Mouse (Mus musculus) MEL (cell line): Measurements from ENCODE around the gene Cops2. TPM values are rescaled to one million over a fixed set of nuclear protein-coding genes. Genes with fewer than 3 reads are reported as not detected.

Experiments used
- DNase-seq: peaks from one replicate; pipeline ENCODE4 v3.0.0; 2011; ENCODE audit warnings: low read depth, low spot score
- H3K27ac ChIP-seq: 2 replicates; pipeline ENCODE4 v1.5.1; 2012; ENCODE audit warnings: low read depth, mild to moderate bottlenecking, control low read depth, low read length, moderate library complexity; ENCODE audit not compliant: control insufficient read depth
- H3K27me3 ChIP-seq, 2 experiments: fragments of 150-350 bp in 1 of 2; sonication (generic) in 1 of 2; 2 replicates each; pipeline ENCODE4 v1.6.1; 2012; ENCODE audit warnings: low read length in 2 of 2, mild to moderate bottlenecking in 2 of 2, improper control_type of control experiment in 1 of 2, moderate library complexity in 1 of 2; ENCODE audit not compliant: insufficient read depth in 2 of 2, control insufficient read depth in 1 of 2
- H3K36me3 ChIP-seq, 2 experiments: 2 replicates each; pipeline ENCODE4 v1.6.1; 2012 to 2014; ENCODE audit warnings: low read length in 2 of 2, improper control_type of control experiment in 1 of 2, inconsistent platforms in 1 of 2, mild to moderate bottlenecking in 1 of 2; ENCODE audit not compliant: insufficient read depth in 2 of 2, control insufficient read depth in 1 of 2
- H3K4me1 ChIP-seq, 2 experiments: fragments of 150-350 bp in 1 of 2; sonication (generic) in 1 of 2; 2 replicates each; pipeline ENCODE4 v1.6.1; 2012; ENCODE audit warnings: low read length in 2 of 2, improper control_type of control experiment in 1 of 2, mild to moderate bottlenecking in 1 of 2; ENCODE audit not compliant: insufficient read depth in 2 of 2, control insufficient read depth in 1 of 2
- H3K4me3 ChIP-seq, 2 experiments: fragments of 150-350 bp in 1 of 2; sonication (generic) in 1 of 2; 2 replicates each; pipeline ENCODE4 v1.5.1; 2012; ENCODE audit warnings: low read depth in 2 of 2, low read length in 2 of 2, mild to moderate bottlenecking in 2 of 2, moderate library complexity in 2 of 2, control low read depth in 1 of 2, improper control_type of control experiment in 1 of 2; ENCODE audit not compliant: control insufficient read depth in 1 of 2, insufficient read depth in 1 of 2
- H3K79me2 ChIP-seq: 2 replicates; pipeline ENCODE4 v1.6.1; 2012; ENCODE audit warnings: mild to moderate bottlenecking, low read length, moderate library complexity; ENCODE audit not compliant: control insufficient read depth, poor library complexity, insufficient read depth
- H3K9ac ChIP-seq: 2 replicates; pipeline ENCODE4 v1.6.1; 2012; ENCODE audit warnings: low read depth, mild to moderate bottlenecking, control low read depth, low read length, moderate library complexity; ENCODE audit not compliant: control insufficient read depth, poor library complexity, severe bottlenecking
- H3K9me3 ChIP-seq: fragments of 150-350 bp; sonication (generic); replicated peaks from 2 replicates; pipeline ENCODE4 v1.6.1; 2012; ENCODE audit warnings: mild to moderate bottlenecking, low read length, improper control_type of control experiment, moderate library complexity; ENCODE audit not compliant: insufficient read depth
- ELF1 ChIP-seq: IDR thresholded peaks from 2 replicates; pipeline ENCODE4 v1.6.1; 2014; ENCODE audit warnings: low read depth, mild to moderate bottlenecking, inconsistent platforms, low read length, improper control_type of control experiment, moderate library complexity
- EP300 ChIP-seq, 2 experiments: IDR thresholded peaks; 2 replicates each; pipeline ENCODE4 v1.6.1; 2011; ENCODE audit warnings: improper control_type of control experiment in 2 of 2, low read length in 2 of 2, low read depth in 1 of 2, mild to moderate bottlenecking in 1 of 2
- ETS1 ChIP-seq: IDR thresholded peaks from 2 replicates; pipeline ENCODE4 v1.6.1; 2012; ENCODE audit warnings: low read depth, mild to moderate bottlenecking, inconsistent platforms, low read length, improper control_type of control experiment, moderate library complexity
- GABPA ChIP-seq: IDR thresholded peaks from 2 replicates; pipeline ENCODE4 v1.6.1; 2012; ENCODE audit warnings: low read depth, mild to moderate bottlenecking, inconsistent platforms, low read length, improper control_type of control experiment, moderate library complexity
- GATA1 ChIP-seq: IDR thresholded peaks from 2 replicates; pipeline ENCODE4 v1.6.1; 2011; ENCODE audit warnings: low read depth, low read length, improper control_type of control experiment
- KAT2A ChIP-seq: conservative IDR thresholded peaks from 2 replicates; pipeline ENCODE4 v1.6.1; 2012; ENCODE audit warnings: low read depth, low read length, improper control_type of control experiment, inconsistent platforms
- MAFK ChIP-seq: IDR thresholded peaks from 2 replicates; pipeline ENCODE4 v1.6.1; 2011; ENCODE audit warnings: low read depth, mild to moderate bottlenecking, low read length, improper control_type of control experiment, borderline replicate concordance
- MYB ChIP-seq: IDR thresholded peaks from 2 replicates; pipeline ENCODE4 v1.6.1; 2011; ENCODE audit warnings: mild to moderate bottlenecking, low read depth, low read length, improper control_type of control experiment
- MYC ChIP-seq: IDR thresholded peaks from 2 replicates; pipeline ENCODE4 v1.6.1; 2011; ENCODE audit warnings: low read depth, mild to moderate bottlenecking, low read length, improper control_type of control experiment, moderate library complexity
- NELFE ChIP-seq: IDR thresholded peaks from 2 replicates; pipeline ENCODE4 v1.6.1; 2011; ENCODE audit warnings: low read depth, low read length, improper control_type of control experiment
- NRF1 ChIP-seq: IDR thresholded peaks from 2 replicates; pipeline ENCODE4 v1.6.1; 2014; ENCODE audit warnings: low read depth, mild to moderate bottlenecking, inconsistent platforms, low read length, improper control_type of control experiment, moderate library complexity; ENCODE audit not compliant: poor library complexity, insufficient read depth, severe bottlenecking
- RCOR1 ChIP-seq: IDR thresholded peaks from 2 replicates; pipeline ENCODE4 v1.6.1; 2012; ENCODE audit warnings: low read depth, mild to moderate bottlenecking, inconsistent platforms, low read length, improper control_type of control experiment
- SIN3A ChIP-seq: IDR thresholded peaks from 2 replicates; pipeline ENCODE4 v1.6.1; 2012; ENCODE audit warnings: low read length, improper control_type of control experiment, inconsistent platforms
- TAL1 ChIP-seq: IDR thresholded peaks from 2 replicates; pipeline ENCODE4 v1.6.1; 2012; ENCODE audit warnings: mild to moderate bottlenecking, inconsistent platforms, low read length, moderate library complexity, mixed read lengths
- TBP ChIP-seq: IDR thresholded peaks from 2 replicates; pipeline ENCODE4 v1.8.0; 2011; ENCODE audit warnings: low read depth, low read length, improper control_type of control experiment
- UBTF ChIP-seq: IDR thresholded peaks from 2 replicates; pipeline ENCODE4 v1.6.1; 2012; ENCODE audit warnings: low read depth, mild to moderate bottlenecking, inconsistent platforms, low read length, improper control_type of control experiment, moderate library complexity, borderline replicate concordance; ENCODE audit not compliant: insufficient read depth
- USF1 ChIP-seq: IDR thresholded peaks from 2 replicates; pipeline ENCODE4 v1.6.1; 2014; ENCODE audit warnings: low read depth, mild to moderate bottlenecking, inconsistent platforms, low read length, improper control_type of control experiment, moderate library complexity
- USF2 ChIP-seq, 2 experiments: IDR thresholded peaks; 2 replicates each; pipeline ENCODE4 v1.6.1; 2011 to 2012; ENCODE audit warnings: improper control_type of control experiment in 2 of 2, low read length in 2 of 2, borderline replicate concordance in 1 of 2, inconsistent platforms in 1 of 2, low read depth in 1 of 2, mild to moderate bottlenecking in 1 of 2; ENCODE audit not compliant: insufficient read depth in 1 of 2
- ZMIZ1 ChIP-seq: IDR thresholded peaks from 2 replicates; pipeline ENCODE4 v1.6.1; 2012; ENCODE audit warnings: low read depth, mild to moderate bottlenecking, inconsistent platforms, low read length, improper control_type of control experiment, moderate library complexity
- polyA plus RNA-seq, 2 experiments: library from polyadenylated mRNA; stranded (reverse) in 1 of 2; unstranded in 1 of 2; fragments of >175 nt in 1 of 2; fragments of >200 nt in 1 of 2; gene quantifications; 2 replicates each; pipeline versions ENCODE4 v1.2.1 to v1.2.4; 2012; ENCODE audit warnings: low replicate concordance in 2 of 2, low read depth in 1 of 2; ENCODE audit not compliant: insufficient read length in 2 of 2, insufficient read depth in 1 of 2, missing spikeins in 1 of 2
- total RNA-seq: library from RNA; depleted of rRNA; stranded (reverse); fragments of 300-350 nt; gene quantifications from 2 replicates; pipeline ENCODE4 v1.2.3, GENCODE M21; 2012

Cops2 gene
- total and polyA plus RNA-seq, 3 experiments = 65.3 to 131 (median 66.2) TPM

- no peaks in the 10 kb centered on the region for H3K79me2 ChIP-seq
- TF ChIP-seq TBP (no peak), USF2 (IDR thresholded peaks at IDR 0.05; ENCODE audit: borderline replicate concordance in 1 of 2, insufficient read depth in 1 of 2, low read depth in 1 of 2, low read length in 2 of 2) (no peak), EP300 (IDR thresholded peaks at IDR 0.05; ENCODE audit: low read depth in 1 of 2, low read length in 2 of 2) (no peak), ELF1 (no peak), GABPA (no peak), KAT2A (no peak)
- H3K27me3 ChIP-seq = no peaks in the 10 kb centered on the region
- no peaks in the 10 kb centered on the region for H3K4me1 ChIP-seq
- no peak for DNase-seq
- H3K9ac ChIP-seq = no peak overlapping the region
- H3K36me3 ChIP-seq = peaks cover 0 to 14% of the 10 kb centered on the region in 2 experiments; a peak in 2 of 4 replicates
- H3K9me3 ChIP-seq = no peaks in the 10 kb centered on the region
- no peak overlapping the region for H3K27ac ChIP-seq
- no peak overlapping the region for H3K4me3 ChIP-seq
Measured at GRCm38 (mm10) chr2:125829924-125830323, 29.0 kb downstream of the Cops2 start.

- no peak for TF ChIP-seq GABPA
- no peak for TF ChIP-seq TAL1
- no peak for TF ChIP-seq USF2 (IDR thresholded peaks at IDR 0.05; ENCODE audit: borderline replicate concordance in 1 of 2, insufficient read depth in 1 of 2, low read depth in 1 of 2, low read length in 2 of 2)
- no peak for TF ChIP-seq NRF1
- TF ChIP-seq SIN3A = no peak
- TF ChIP-seq RCOR1 = no peak
- no peak for TF ChIP-seq TBP
- TF ChIP-seq ZMIZ1 = no peak
- no peak for TF ChIP-seq NELFE
- TF ChIP-seq USF1 = no peak
- TF ChIP-seq MYB = no peak
- TF ChIP-seq, all 39 proteins: peak for 0
- no peak overlapping the region for H3K27ac ChIP-seq
- H3K36me3 ChIP-seq = peaks cover 0 to 5% of the 10 kb centered on the region in 2 experiments; a peak in 2 of 4 replicates
- no peaks in the 10 kb centered on the region for H3K4me1 ChIP-seq
- H3K79me2 ChIP-seq = no peaks in the 10 kb centered on the region
- H3K9ac ChIP-seq = no peak overlapping the region
- H3K4me3 ChIP-seq = no peak overlapping the region
- no peaks in the 10 kb centered on the region for H3K9me3 ChIP-seq
- DNase-seq = no peak
- no peaks in the 10 kb centered on the region for H3K27me3 ChIP-seq
Measured at GRCm38 (mm10) chr2:125827898-125828297, 31.0 kb downstream of the Cops2 start.

- DNase-seq = no peak
- TF ChIP-seq GABPA = no peak
- TF ChIP-seq UBTF = no peak
- TF ChIP-seq MAFK = no peak
- TF ChIP-seq MYC = no peak
- TF ChIP-seq TAL1 = no peak
- TF ChIP-seq GATA1 = no peak
- TF ChIP-seq ETS1 = no peak
- no peak for TF ChIP-seq USF2 (IDR thresholded peaks at IDR 0.05; ENCODE audit: borderline replicate concordance in 1 of 2, insufficient read depth in 1 of 2, low read depth in 1 of 2, low read length in 2 of 2)
- no peak for TF ChIP-seq ELF1
- no peak for TF ChIP-seq RCOR1
- Histone ChIP-seq H3K27me3 (no peaks in the 10 kb centered on the region), H3K9ac (no peak overlapping the region), H3K4me1 (no peaks in the 10 kb centered on the region), H3K9me3 (no peaks in the 10 kb centered on the region), H3K4me3 (no peak overlapping the region), H3K27ac (no peak overlapping the region), H3K79me2 (no peaks in the 10 kb centered on the region), H3K36me3 (peaks cover 0 to 1% of the 10 kb centered on the region in 2 experiments; a peak in 1 of 4 replicates)
Measured at GRCm38 (mm10) chr2:125826201-125826600, 32.7 kb downstream of the Cops2 start.
